Mouse (Mus musculus) E14TG2a.4 (cell line): ENCODE measurements around the gene Chid1.

Experiments used
- CTCF ChIP-seq: conservative IDR thresholded peaks from 2 replicates; pipeline ENCODE4 v1.5.1; 2014; ENCODE audit warnings: low read length
- POU5F1 ChIP-seq: IDR thresholded peaks from 2 replicates; pipeline ENCODE4 v1.6.1; 2014; ENCODE audit warnings: low read length, borderline replicate concordance

- TF ChIP-seq CTCF (peak; percentile 34; the same call in 1 of the 2 replicates), POU5F1 (no peak)
These were observed 48.5 kb downstream of the Chid1 start for GRCm38 (mm10) chr7:141491151-141491550.
